Mouse (Mus musculus): ENCODE measurements around the gene Colq. TPM values are rescaled to one million over a fixed set of nuclear protein-coding genes. Genes with fewer than 3 reads are reported as not detected.

Colq gene
- polyA plus RNA-seq, 2 experiments from 2014 or later: 6.9 to 7.4 TPM

DNA sequence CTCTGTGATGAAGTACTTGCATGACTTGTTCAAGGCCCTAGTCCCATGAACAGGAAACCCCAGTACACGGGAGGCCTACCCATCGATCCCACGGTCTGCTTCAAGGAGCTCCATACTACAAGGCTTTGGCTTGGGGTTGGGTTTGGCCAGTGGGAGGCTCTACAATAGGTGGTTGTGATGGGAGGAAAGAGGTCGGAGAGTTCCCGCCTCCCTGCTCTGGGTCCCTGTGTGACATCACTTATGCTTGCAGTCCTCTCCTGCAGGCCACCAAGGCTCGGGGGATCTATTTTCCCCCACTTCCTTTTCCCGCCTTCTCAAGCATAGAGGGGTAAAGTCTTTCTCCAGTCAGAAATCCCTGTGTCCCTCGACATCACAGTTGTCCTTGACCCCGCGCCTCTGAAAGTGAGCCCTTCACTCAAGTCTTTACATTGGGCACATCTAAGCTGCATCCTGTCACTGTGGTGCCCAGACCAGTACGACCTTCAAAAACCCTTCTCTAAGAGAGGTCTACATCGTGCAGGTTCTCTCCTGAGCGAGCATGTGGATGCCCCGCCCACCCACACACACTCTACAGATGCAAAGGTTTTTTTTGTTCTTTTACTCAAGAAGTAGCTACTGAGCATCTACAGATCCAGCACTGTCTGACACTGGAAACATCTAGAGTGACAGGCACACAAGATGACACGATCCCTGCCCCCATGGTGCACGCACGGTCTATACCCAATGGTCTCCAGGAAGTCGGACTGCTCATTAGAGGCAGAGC, 16.1 kb downstream of the Colq start:
- peak; percentile 43 for ATAC-seq

DNA sequence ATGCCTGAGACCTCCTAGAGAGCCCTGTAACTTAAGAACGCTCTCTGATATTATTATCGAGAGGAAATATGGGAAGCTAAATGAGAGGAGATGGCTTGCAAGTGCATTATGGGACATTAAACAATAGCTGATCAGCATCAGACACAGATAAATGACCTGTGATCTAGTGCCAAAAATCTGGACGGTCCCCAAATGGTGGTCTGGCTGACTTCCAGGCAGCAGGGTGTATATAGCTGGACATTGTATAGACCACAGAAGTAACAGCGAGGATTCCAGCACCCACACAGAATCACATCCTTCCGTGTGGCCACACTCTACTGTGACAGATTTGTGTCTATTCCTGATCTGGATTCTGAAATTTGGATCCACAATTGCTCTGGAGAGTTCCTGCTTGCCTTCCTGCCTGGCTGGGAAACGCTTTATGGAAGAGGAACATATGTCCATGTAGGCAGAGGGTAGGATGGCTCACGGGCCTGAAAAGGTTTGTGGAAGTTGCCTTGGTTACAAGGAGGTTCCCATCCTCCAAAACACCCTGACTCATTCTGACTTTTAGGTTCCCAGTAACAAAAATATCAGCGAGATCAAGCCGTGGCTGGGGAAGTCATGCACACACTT, 18.5 kb downstream of the Colq start:
- ATAC-seq: no peak

DNA sequence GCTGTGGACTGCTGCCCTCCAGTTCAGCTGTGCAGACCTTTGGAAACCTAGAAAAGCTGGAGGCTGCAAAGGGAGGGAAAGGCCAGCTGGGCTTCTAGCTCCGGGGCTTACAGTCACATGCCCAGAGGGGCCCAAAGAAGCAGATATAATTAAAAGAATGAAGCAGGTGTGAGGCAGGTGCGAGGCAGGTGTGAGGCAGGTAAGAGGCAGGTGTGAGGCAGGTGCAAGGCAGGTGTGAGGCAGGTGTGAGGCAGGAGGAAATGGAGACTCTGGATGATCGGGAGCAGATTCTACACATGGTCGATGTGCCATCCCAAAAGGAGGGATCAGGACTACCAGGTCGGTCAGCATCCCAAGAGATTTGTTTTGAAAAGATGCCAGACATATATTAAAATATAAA, 19.7 kb downstream of the Colq start:
- no peak for ATAC-seq

DNA sequence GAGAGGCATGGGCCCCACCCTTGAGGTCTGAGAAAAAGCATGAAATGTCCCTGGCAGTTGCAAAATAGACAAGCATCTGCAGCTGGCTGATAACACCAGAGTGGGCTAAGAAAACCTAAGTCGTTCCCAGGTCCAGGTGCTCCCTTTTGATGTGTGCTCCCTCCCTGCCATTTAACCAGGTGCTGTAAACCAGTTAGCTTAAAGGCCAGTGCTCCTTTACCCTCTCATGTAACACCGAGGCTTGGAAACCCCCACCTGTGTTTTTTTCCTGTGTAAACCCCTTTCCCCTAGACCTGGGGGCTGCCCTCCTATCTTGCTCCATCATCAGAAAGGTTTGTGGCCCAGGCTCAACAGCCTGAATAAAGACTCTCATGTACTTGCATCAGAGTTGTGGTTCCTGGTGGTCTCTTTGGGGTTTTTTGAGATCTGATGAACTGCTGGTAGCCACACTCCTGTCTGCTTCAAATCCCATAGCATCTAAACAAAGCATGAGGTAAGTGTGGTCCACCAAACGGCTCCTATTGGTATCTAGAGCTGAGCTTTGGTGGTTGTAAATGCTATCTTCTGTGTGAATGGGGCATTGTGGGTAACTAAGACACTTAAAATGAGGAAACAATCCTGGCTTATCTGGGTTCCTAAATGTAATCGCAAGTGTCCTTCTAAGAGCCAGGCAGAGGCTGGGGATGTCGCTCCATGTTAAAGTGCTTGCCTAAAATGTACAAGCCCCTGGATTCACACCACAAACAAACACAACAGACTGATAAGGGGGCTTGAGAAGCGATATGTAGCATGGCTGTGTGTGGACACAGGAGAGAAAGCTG, 20.8 kb downstream of the Colq start:
- peak; percentile 50 for ATAC-seq

DNA sequence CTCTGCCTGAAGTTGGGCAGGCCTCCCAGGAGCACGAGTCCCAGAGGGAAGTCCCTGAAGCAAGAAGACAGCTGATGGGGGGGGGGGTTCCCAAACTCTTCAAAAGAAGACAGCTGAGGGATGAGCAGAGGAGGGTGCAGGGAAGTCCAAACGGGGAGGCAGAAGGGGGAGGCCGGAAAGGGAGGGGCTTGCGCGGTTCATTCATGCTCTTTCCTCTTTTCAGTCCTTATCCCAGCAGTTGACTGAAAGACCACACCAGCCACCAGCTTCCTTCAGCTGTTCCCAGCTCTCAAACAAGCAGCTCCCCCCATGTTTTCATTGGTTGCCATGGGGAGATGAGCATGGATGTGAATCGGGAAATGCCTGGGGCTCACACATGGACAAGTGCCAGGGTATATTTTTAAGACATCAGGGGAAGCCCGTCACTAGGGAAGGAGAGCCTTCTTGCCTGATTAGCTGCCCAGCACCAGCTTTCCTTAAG, 22.0 kb downstream of the Colq start:
- ATAC-seq: peak; percentile 34

DNA sequence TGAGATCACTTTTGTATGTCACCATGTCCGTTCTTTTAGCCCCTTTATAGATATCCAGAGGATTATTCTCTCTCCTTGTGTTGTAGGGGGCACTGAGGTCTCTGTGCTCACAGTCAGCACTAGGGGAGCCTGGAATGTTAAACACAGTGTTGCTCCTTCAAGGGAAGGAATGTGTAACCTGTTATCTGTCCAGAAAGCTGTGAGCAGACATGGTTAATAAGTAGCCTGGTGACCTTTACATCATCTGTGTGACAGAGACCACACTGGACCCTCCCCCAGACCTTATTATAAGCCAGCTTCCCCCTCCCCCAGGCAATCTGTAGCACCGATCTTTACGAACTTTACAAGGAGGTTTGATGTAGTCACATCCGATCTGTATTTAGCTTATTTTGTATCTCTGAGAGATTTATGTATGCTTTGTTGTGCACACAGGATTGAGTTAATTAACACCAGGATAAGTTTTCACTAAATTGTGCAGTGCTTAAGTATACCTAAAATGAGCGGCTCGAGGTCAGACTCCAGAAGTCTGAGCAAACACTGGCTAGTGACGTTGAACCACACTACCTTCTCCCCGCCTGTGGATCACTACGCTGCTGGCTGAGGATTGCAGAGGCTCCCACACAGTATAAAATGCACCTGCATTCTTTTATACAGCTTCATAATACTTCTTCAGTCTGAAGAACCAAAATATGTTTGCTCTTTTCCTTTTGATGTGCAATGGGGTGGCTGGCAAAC, 25.5 kb downstream of the Colq start:
- no peak for ATAC-seq

DNA sequence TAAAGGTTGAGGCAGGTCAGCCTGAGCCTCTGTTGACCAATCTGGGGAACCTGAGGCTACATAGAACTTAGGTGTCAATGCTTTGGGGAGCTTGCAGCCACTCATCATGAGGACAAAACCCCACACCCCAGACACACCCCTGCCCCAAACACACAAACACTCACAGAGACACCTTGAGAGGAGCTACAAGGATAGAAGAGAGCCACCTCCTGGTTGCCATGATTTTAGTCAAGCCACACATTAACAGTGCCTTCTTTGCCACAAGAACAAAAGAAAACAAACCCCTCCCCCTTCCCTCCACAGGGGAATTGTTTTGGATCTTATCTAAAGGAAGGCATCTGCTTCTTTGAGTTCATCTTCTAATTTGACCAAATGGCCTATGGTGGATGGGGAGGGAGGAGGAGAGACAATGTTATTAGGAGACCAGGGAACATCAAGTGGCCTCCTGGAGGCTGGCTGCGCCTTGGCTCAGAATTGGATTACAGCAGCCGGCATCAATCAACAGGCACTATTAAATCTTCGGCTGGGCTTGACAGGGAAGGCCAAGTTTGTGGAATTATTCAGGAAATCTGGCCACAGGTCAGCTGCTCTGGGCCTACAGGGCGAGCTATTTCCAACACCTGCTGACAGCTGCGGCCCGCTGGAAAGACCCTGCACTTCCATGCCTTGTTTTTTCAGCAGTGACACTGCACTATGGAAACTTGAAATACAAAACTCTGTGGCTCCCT, 26.5 kb downstream of the Colq start:
- no peak for ATAC-seq

DNA sequence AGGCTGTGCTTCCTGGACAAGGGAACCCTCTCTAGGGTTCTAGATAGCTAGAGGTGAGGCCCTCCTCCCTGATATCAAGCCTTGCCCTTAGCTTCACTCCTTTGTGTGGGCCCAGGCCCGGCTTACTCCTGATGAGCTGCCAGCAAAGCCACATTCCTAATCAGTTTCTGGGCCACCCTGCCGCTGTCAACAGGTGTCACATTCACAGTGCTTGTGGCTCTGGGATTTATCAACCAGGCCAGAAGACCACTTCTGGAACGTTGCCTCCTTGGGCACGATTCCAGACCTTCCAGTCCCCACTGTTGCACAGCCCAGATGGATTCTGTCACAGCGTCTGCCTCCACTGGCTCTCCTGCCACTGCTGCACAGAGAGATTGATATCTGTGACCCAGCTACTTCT, 30.3 kb downstream of the Colq start:
- no peak for ATAC-seq

DNA sequence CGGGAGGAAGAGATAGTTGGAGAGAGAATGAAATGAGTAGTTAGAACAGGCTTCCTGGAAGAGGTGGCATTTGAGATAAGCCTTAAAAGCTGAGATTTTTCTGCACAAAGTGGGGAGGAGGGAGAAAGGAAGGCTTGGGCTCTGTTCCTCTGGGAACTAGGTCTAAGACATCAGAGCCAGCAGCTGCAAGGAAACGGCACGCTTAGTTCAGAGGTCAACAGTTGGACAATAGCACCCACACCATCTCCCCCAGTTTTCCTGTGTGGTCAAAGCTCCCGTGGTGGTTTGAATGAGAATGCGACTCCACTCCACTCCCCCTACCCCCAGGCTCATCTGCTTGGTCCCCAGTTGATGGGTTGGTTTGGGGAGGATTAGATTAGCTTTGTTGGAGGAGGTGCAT, 31.9 kb downstream of the Colq start:
- ATAC-seq: no peak

DNA sequence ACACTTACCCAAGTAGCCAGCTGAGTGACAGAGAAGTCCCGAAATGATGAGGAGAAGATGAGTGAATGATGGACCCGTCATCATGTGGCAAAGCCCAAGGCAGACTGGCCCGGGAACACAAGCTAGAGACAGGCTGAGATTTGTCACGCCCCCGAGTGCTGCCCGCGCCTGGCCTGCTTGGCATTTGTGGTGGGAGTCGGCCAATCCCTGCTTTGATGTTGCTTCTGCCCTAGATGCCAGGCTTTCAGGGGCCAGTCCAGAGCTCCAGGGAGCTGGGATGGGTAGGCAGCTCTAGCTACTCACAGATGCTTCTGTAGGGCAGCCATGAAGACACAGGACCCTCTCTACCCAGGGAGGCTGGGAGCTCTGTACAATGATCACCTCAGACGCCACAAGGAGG, 33.4 kb downstream of the Colq start:
- no peak for ATAC-seq

DNA sequence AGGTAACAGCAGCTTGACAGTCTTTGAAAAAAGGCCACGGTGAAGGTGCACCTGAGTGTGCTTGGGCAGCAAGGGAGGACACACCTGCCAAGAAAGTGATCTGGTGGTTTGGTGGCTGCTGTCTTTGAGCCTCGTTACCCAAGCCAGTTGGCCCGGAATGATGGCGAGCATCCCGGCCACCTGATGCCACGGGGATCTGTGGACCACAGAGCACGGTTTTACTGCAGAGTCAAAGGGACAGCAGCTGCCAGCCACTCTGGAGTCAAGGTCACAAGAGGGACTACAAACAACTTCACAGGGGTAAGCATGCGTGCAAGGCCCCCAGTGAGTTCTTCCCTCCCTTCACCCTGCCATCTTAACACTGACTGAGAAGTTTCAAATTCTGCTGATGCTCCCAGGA, 33.9 kb downstream of the Colq start:
- ATAC-seq: no peak

DNA sequence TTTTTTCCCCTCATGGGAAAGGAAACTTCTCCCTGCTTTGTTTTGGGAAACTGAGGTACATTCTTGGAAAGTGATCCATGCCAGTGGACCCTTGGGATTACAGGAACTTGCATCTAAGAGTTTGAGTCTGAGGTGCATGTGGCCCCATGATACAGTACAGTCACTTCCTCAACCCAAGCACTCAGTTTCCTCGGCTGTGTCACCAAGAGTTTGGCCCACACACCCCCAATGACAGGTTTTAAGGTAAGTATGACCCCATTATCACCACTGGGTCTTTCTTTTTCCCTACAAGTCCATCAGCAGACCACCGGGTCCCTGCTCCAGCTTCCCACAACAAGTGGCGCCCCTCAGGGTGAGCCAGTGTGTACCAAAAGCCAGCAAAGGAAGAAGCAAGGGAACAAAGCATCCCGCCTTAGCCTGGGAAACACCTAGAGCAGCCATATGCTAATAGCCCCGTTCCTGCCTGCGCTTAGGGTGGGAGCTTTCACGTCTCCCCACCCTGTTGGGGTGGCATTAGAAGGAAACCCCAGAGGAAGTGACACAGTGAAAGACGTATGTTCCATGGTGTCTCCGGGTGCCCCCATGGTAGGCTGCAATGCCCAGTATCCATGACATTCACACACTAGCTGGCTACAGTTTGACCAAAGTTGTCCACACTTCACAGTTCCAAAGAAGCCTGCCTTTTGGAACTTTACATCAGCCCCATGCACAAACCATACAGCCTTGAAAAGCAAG, 34.5 kb downstream of the Colq start:
- ATAC-seq: peak; percentile 32

DNA sequence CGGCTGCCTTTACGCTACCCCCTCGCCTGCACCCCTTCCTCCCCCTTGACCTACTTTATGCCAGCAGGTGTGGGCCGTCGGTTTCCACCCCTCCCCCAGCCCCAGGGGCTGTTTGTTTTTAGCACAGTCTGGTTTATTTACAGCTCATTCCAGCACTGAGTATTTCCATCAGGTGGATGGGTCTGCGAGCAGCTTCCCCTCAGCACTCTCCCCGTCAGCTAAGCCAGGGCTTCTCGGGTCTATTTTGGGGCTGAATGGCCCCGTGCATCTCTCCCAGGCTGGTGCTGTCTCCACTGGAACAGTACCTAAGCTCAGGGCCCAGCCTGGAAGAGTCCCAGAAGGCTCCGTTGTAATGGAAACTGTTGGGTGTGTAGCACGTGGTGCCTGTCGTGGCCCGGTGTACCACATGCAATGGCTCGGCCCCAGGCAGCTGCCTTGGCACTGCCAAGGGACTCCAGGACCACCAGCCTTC, 35.1 kb downstream of the Colq start:
- peak; percentile 67 for ATAC-seq

DNA sequence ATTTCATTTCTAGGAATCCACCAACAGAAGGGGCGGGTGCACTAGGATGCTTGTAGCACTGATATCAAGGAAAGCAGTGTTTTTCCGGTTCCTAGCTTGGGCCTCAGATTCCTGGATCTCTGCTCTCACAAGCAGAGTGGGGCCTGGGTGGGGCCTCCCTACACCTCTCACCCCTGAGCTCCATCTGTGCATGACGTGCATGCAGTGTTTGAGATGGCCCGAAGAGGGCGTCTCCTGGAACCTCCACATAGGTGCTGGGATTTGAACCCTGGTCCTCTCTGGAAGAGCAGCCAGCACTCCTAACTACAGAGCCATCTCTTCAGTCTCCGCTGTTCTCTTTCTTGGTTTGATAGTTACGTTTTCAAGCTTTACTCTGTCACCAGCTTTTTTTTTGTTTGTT, 36.1 kb downstream of the Colq start:
- no peak for ATAC-seq

DNA sequence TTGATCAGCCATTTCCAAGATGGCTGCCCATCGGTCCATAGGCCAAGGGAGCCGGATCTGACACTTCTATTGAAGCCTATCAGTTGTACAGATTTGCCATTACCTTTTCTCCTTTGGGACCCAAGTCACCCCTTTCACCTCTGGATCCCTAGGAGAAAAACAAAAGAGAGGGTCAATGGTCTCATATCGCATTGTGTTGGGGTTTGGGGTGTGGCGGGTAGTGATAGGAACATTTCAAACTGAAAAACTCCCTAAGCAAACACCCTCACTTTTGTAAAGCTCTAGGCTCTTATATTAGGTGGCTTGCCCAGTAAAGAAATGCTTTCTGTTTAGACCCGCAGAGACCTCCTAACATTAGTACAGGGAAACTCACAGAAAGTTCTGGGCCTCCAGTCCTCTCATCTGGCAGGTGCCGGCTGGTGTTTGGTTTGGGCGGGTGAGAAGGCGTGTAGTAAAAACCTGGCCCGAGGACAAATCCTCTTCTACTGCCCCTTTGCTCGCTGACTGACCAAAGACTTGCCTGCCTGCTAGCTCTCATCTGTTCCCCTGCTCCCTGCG, 47.2 kb downstream of the Colq start:
- no peak for ATAC-seq

DNA sequence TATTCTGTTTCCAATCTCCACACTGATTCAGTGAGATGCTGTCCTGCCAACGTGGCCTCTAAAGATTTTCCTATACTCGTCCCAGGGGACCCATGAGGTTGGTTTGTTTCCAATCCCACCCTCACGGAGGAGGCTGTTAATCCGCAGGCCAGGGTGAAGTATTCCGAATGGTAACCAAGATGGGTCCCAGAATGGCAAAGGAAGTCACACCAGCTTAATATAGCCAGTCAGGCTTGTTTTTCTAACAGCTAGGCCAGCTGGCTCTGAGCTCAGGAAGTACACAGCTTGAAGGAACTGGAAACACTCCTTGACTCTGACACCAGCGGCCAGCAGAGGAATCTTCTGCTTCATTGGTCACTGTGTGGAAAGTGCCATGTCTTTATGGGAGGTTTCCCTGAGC, 53.8 kb downstream of the Colq start:
- ATAC-seq: no peak

DNA sequence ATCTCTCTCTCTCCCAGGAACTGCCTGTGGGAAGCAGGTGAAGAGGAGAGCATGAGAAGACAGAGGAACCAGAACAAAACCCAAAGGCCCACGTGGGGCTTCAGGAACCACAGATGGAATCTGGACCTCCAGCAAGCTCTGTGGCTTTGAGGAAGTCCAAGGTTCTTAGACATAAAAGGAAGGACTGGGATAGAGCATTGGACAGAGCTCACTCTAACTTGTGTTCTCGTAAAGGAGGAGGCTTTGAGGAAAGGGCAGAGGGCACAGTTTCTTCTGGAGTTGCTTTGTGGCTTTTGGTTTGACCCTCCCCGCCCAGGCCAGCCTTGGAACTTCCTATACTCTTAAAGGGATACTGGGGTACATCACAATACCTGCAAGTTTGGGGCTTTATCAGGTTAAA, 58.5 kb downstream of the Colq start:
- ATAC-seq: no peak

DNA sequence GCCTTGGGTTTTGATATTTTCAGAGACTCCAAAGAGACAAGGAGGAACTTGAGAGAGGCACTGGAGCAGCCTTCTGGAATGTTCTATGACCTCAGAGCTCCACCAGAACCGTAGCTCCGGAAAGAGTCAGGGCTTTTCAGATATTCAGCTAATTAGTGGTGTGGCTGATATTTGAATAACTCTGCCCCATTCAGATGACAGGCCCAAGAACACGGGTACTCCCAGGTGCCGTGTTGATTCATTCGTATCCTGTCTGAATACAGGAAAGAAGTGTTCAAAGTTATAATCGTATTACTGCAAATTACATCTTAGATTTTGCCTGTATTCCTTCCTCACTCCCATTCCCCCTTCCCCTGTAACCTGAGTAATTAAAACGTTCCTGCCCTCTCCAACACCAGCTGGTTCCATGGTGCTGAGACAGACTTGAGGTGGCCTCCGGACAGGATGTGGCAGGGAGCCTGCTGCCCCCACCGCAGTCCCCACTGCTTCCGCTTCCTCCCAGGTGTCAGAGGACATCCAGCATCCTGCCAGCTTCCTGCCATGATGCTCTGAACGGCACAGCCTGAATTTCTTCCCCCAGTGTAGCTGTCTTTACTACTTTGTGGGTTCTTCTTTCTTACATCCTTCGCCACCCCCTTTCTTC, 59.5 kb downstream of the Colq start:
- peak; percentile 97 for ATAC-seq

DNA sequence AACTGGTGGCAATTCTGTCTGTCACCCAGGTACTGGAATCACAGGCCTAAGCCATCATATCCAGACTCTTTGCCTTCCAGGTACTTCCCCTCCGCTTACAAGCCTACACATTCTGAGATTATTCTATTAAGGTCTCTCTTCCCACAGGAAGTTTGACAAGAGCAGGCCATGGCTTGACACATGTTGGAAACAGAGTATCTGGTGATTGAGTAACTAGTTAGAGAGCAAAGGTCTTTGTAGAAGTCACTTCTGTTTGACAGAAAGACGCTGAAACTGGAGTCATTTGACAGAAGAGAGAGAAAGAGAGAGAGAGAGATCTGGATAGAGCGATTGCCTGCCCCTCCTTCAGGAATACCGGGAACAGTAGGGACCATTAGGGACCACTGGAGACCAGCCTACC, 60.3 kb downstream of the Colq start:
- no peak for ATAC-seq

DNA sequence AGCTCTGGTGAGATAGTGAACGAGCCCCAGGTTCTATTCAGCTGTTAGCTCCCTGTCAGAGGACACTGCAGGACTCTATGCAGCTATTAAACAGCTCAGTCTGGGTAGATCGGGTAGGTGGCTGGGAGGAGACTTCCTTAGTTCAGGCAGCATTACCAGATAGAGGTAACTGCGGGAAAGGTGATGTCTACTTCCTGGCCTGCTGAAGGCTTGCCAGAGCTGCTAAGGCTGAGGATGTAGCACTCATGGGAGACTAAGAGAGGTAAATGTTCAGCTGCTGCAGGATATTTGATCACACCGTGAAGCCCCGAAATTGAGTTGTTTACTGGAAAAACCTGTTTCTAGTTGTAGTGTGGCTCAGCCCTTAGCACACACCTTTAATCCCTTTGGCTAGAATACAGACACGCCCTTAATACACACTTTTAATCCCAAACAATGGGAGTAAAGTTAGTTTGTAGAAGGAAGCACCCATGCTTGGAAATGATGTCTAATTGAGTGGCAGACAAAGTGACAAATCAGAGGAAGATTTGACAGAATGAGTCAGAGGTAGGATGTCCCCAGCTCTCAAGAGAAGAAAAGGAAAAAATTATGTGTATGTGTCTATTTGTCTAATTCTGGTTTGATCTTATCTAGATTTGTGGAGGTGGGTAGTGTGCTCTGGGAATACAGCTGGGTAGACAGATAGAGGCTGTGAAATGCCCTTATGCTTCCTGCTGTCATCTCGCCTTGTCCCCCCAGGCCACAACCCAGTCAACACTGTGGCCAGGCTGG, 65.9 kb downstream of the Colq start:
- peak; percentile 54 for ATAC-seq

All from activated CD4-positive, CD25-positive, alpha-beta regulatory T cell, adult 4 months (primary cell).